Mouse (Mus musculus): ENCODE results near the gene Hoxb9.

- TF ChIP-seq CTCF (conservative IDR thresholded peaks at IDR 0.05; ENCODE audit: low read length) (no peak), POU5F1 (IDR thresholded peaks at IDR 0.05; ENCODE audit: borderline replicate concordance, low read length) (no peak)
These were observed 50.6 kb downstream of the Hoxb9 start for GRCm38 (mm10) chr11:96321846-96322245.

Measured in E14TG2a.4 (cell line).